Mouse (Mus musculus): ENCODE measurements at regions not wholly inside any gene's neighbourhood (a gene's known extent, or its start where the extent isn't known, plus 50 kb on each side); places are given as distances from the start of the nearest gene placed in this dataset.

GRCm38 (mm10) chr2:178989784-178990183 is 452.4 kb upstream of the Cdh4 start:
- no peak for DNase-seq (ENCODE audit: extremely low read depth, low read depth, low spot score)
- no peak overlapping the region for H3K4me3 ChIP-seq (ENCODE audit: insufficient read depth, low read depth, low read length)
- WGBS: 65% methylated on average over 1 of the region's 1 CpGs
- TF ChIP-seq POLR2A (IDR thresholded peaks at IDR 0.05; ENCODE audit: extremely low read depth, insufficient read depth, low read length) (no peak), CTCF (IDR thresholded peaks at IDR 0.05; ENCODE audit: low read depth, low read length) (no peak)
- no peaks in the 10 kb centered on the region for H3K36me3 ChIP-seq (ENCODE audit: control insufficient read depth, insufficient read depth, low read length)
- H3K27ac ChIP-seq (replicated peaks; ENCODE audit: insufficient read depth, low read depth, low read length): no peak overlapping the region
- no peaks in the 10 kb centered on the region for H3K27me3 ChIP-seq (ENCODE audit: control insufficient read depth, insufficient read depth, low read length)
- no peaks in the 10 kb centered on the region for H3K79me2 ChIP-seq (ENCODE audit: control insufficient read depth, insufficient read depth, low read length)
- H3K4me1 ChIP-seq (ENCODE audit: control insufficient read depth, insufficient read depth, low read length): no peaks in the 10 kb centered on the region
- H3K9ac ChIP-seq (ENCODE audit: low read depth, low read length): no peak overlapping the region

- Histone ChIP-seq H3K4me3 (ENCODE audit: insufficient read depth, low read depth, low read length) (no peak overlapping the region), H3K4me1 (ENCODE audit: control insufficient read depth, insufficient read depth, low read length) (no peaks in the 10 kb centered on the region), H3K36me3 (ENCODE audit: control insufficient read depth, insufficient read depth, low read length) (no peaks in the 10 kb centered on the region), H3K79me2 (ENCODE audit: control insufficient read depth, insufficient read depth, low read length) (no peaks in the 10 kb centered on the region), H3K27ac (replicated peaks; ENCODE audit: insufficient read depth, low read depth, low read length) (no peak overlapping the region), H3K9ac (ENCODE audit: low read depth, low read length) (no peak overlapping the region), H3K27me3 (ENCODE audit: control insufficient read depth, insufficient read depth, low read length) (no peaks in the 10 kb centered on the region)
- TF ChIP-seq CTCF (IDR thresholded peaks at IDR 0.05; ENCODE audit: low read depth, low read length) (no peak), POLR2A (IDR thresholded peaks at IDR 0.05; ENCODE audit: extremely low read depth, insufficient read depth, low read length) (no peak)
- WGBS: 73% methylated on average over 4 of the region's 4 CpGs
- DNase-seq (ENCODE audit: extremely low read depth, low read depth, low spot score): no peak
Observed at GRCm38 (mm10) chr2:178990959-178991358, 451.3 kb upstream of the Cdh4 start.

GRCm38 (mm10) chr2:178992334-178993116 is 449.7 kb upstream of the Cdh4 start:
- H3K4me1 ChIP-seq (ENCODE audit: control insufficient read depth, insufficient read depth, low read length): no peaks in the 10 kb centered on the region
- no peaks in the 10 kb centered on the region for H3K36me3 ChIP-seq (ENCODE audit: control insufficient read depth, insufficient read depth, low read length)
- H3K79me2 ChIP-seq (ENCODE audit: control insufficient read depth, insufficient read depth, low read length): no peaks in the 10 kb centered on the region
- TF ChIP-seq CTCF (IDR thresholded peaks at IDR 0.05; ENCODE audit: low read depth, low read length): no peak
- TF ChIP-seq POLR2A (IDR thresholded peaks at IDR 0.05; ENCODE audit: extremely low read depth, insufficient read depth, low read length): no peak
- no peak overlapping the region for H3K9ac ChIP-seq (ENCODE audit: low read depth, low read length)
- no peak overlapping the region for H3K4me3 ChIP-seq (ENCODE audit: insufficient read depth, low read depth, low read length)
- H3K27ac ChIP-seq (replicated peaks; ENCODE audit: insufficient read depth, low read depth, low read length): no peak overlapping the region
- WGBS: 72% methylated on average over 8 of the region's 8 CpGs
- DNase-seq (ENCODE audit: extremely low read depth, low read depth, low spot score): no peak
- no peaks in the 10 kb centered on the region for H3K27me3 ChIP-seq (ENCODE audit: control insufficient read depth, insufficient read depth, low read length)

GRCm38 (mm10) chr2:178997921-178998320 is 444.3 kb upstream of the Cdh4 start:
- no peaks in the 10 kb centered on the region for H3K4me1 ChIP-seq (ENCODE audit: control insufficient read depth, insufficient read depth, low read length)
- H3K36me3 ChIP-seq (ENCODE audit: control insufficient read depth, insufficient read depth, low read length): no peaks in the 10 kb centered on the region
- no peak for DNase-seq (ENCODE audit: extremely low read depth, low read depth, low spot score)
- no peak overlapping the region for H3K27ac ChIP-seq (replicated peaks; ENCODE audit: insufficient read depth, low read depth, low read length)
- H3K27me3 ChIP-seq (ENCODE audit: control insufficient read depth, insufficient read depth, low read length): no peaks in the 10 kb centered on the region
- H3K79me2 ChIP-seq (ENCODE audit: control insufficient read depth, insufficient read depth, low read length): no peaks in the 10 kb centered on the region
- H3K4me3 ChIP-seq (ENCODE audit: insufficient read depth, low read depth, low read length): no peak overlapping the region
- 63% methylated on average over 2 of the region's 2 CpGs for whole genome bisulfite sequencing
- no peak for TF ChIP-seq CTCF (IDR thresholded peaks at IDR 0.05; ENCODE audit: low read depth, low read length)
- no peak for TF ChIP-seq POLR2A (IDR thresholded peaks at IDR 0.05; ENCODE audit: extremely low read depth, insufficient read depth, low read length)
- no peak overlapping the region for H3K9ac ChIP-seq (ENCODE audit: low read depth, low read length)

- Histone ChIP-seq H3K27ac (replicated peaks; ENCODE audit: insufficient read depth, low read depth, low read length) (no peak overlapping the region), H3K9ac (ENCODE audit: low read depth, low read length) (no peak overlapping the region), H3K79me2 (ENCODE audit: control insufficient read depth, insufficient read depth, low read length) (no peaks in the 10 kb centered on the region), H3K27me3 (ENCODE audit: control insufficient read depth, insufficient read depth, low read length) (no peaks in the 10 kb centered on the region), H3K4me1 (ENCODE audit: control insufficient read depth, insufficient read depth, low read length) (no peaks in the 10 kb centered on the region), H3K4me3 (ENCODE audit: insufficient read depth, low read depth, low read length) (no peak overlapping the region), H3K36me3 (ENCODE audit: control insufficient read depth, insufficient read depth, low read length) (no peaks in the 10 kb centered on the region)
- WGBS: 86% methylated on average over 17 of the region's 17 CpGs
- TF ChIP-seq CTCF (IDR thresholded peaks at IDR 0.05; ENCODE audit: low read depth, low read length): no peak
- no peak for TF ChIP-seq POLR2A (IDR thresholded peaks at IDR 0.05; ENCODE audit: extremely low read depth, insufficient read depth, low read length)
- DNase-seq (ENCODE audit: extremely low read depth, low read depth, low spot score): no peak
Observed at GRCm38 (mm10) chr2:179000448-179001081, 441.7 kb upstream of the Cdh4 start.

GRCm38 (mm10) chr2:179007766-179008165 is 434.5 kb upstream of the Cdh4 start:
- TF ChIP-seq POLR2A (IDR thresholded peaks at IDR 0.05; ENCODE audit: extremely low read depth, insufficient read depth, low read length) (no peak), CTCF (IDR thresholded peaks at IDR 0.05; ENCODE audit: low read depth, low read length) (no peak)

More at GRCm38 (mm10) chr2:179007766-179008165, 434.5 kb upstream of the Cdh4 start:
- 81% methylated on average over 6 of the region's 6 CpGs for WGBS
- Histone ChIP-seq H3K27ac (replicated peaks; ENCODE audit: insufficient read depth, low read depth, low read length) (no peak overlapping the region), H3K36me3 (ENCODE audit: control insufficient read depth, insufficient read depth, low read length) (no peaks in the 10 kb centered on the region), H3K9ac (ENCODE audit: low read depth, low read length) (no peak overlapping the region), H3K4me3 (ENCODE audit: insufficient read depth, low read depth, low read length) (no peak overlapping the region), H3K4me1 (ENCODE audit: control insufficient read depth, insufficient read depth, low read length) (no peaks in the 10 kb centered on the region), H3K79me2 (ENCODE audit: control insufficient read depth, insufficient read depth, low read length) (no peaks in the 10 kb centered on the region), H3K27me3 (ENCODE audit: control insufficient read depth, insufficient read depth, low read length) (no peaks in the 10 kb centered on the region; the same call in 1 of the 2 replicates)
- DNase-seq (ENCODE audit: extremely low read depth, low read depth, low spot score): no peak

Data from liver, adult 2 months (tissue).